Mouse (Mus musculus) gastrocnemius, postnatal 36 days (tissue): Measurements from ENCODE around the gene Vcan. TPM values are rescaled to one million over a fixed set of nuclear protein-coding genes. Genes with fewer than 3 reads are reported as not detected.

Source experiments
- DNase-seq, 2 experiments: peaks; one replicate each; pipeline ENCODE4 v3.0.0; 2022
- intact Hi-C: fragments of 180-260 bp; cut with DNase I; formaldehyde crosslinking; loops from one replicate; pipeline ENCODE4 v1.15.1; 2025
- total RNA-seq, 2 experiments: library from RNA; stranded (reverse); gene quantifications; 2 replicates each; pipeline ENCODE4 v1.2.3; 2021

Vcan gene
- total RNA-seq, 2 experiments from 2014 or later, result 3.9 to 6.9 TPM

DNA sequence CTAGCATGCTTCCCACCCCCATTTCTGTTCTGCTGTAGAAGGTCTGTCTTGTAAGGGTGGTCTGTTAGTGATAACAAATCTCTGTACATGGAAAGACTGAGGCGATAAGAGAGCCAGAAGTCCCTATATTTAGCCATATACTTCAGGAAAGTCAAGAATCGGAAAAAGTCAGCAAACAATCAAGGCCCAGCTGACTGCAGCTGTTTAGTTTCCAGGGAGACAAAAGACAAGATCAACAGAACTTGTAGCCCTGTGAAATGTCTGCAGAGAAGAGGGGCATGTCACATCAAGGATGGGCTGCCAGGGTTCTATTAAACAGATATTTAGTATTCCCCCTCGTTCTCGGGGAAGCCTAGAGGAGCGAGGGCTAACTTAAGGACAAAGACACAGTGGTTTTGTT lies 7.2 kb downstream of the Vcan start:
- intact Hi-C loops, result no loop called here
- no peak for DNase-seq

DNA sequence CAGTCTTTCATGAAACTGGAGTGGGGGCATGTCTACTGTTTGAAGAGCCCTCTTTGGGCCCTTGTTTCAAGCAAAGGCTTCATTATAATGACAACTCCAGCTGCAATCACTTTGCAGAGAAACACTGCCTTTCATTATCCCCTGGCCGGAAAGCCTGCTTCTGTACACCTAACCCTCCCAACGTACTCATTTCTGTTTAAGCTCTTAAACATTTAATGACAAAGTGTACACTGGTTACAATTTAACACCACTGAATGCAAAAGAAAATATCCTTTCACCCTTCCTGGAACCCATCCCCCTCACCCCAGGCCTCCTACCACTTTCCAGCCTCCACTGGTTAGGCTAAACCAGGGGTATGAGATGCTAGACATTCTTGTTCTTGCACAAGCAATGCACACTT lies 15.8 kb downstream of the Vcan start:
- DNase-seq, result no peak
- intact Hi-C loops, result no loop called here

DNA sequence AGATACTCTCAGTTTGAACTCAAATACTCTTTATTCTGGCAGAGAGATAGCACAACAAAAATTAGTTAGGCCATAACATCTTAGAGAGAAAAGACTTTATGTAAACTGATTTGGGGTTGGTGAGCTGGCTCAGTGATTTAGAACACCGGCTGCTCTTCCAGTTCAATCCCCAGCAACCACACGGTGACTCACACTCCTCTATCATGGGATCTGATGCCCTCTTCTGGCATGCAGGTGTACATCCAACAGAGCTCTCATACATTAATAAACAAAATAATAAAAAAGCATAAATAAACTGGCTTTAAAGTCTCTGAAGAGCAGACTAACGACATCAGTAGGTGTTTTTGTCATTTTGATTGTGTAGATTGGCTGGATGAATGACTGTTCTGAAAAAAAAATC lies 21.8 kb downstream of the Vcan start:
- DNase-seq, result no peak
- intact Hi-C loops, result no loop called here

DNA sequence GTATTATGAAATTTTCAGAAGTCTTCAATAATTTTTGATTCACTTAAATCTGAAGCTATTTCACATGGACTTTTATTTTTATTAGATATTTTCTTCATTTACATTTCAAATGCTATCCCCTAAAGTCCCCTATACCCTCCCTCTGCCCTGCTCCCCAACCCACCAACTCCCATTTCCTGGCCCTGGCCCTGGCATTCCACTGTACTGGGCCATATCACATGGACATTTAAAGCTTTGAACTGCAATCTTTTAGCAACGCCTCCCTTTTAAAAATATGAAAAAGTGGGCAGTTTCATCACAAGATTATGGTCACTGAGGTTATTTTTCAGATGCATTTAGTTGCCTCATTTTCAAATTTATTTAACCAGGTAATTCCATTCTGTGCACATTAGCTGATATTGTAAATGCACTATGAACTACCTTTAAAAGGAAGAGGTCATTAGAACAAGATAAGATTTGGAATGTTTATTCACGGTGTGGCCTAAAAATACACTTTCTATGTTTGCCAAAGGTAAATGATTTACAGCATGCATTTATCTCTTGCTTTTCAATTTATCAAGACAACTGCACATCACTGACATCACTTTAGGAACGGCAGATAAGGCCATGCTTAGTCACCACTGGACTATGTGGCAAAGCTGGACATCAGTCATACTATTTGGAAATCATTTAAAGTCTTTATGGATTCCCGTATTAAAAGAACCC lies 32.7 kb downstream of the Vcan start:
- intact Hi-C loops, result no loop called here
- DNase-seq, result no peak

DNA sequence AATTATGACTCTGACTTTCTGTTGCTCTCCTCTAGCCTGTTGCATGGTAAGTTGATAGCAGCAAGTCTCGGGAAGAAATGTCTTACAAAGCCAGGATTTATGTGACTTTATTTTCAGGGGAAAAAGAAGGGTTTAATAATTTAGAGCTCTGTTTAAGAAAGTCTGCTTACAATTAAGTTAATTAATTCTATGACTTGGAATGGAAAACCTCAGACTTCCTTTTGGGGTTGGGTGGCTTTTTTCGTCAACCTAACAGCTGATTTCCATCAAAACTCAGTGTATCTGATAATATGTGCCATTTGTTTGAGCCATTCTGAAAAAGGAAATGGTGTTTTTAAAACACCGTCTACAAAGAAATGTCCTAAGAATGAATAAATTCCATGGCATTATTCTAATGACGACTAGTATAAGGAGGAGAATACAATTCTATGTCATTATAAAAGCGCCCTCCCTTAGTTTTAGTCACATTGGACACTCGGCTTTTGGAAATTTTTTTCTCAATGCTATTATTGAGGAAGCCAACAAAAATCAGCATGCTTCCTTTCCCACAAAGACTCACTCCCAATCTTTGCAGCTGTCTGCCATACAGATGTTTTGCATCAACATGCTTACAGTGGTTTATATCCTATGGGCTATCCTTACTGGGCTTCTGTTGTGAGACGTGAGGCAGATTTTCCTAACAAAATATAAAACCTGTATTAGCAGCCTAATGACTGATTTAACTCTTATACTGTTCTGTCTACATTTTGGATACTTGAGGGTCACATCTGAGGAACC lies 34.0 kb downstream of the Vcan start:
- intact Hi-C loops, result no loop called here
- DNase-seq, result no peak

DNA sequence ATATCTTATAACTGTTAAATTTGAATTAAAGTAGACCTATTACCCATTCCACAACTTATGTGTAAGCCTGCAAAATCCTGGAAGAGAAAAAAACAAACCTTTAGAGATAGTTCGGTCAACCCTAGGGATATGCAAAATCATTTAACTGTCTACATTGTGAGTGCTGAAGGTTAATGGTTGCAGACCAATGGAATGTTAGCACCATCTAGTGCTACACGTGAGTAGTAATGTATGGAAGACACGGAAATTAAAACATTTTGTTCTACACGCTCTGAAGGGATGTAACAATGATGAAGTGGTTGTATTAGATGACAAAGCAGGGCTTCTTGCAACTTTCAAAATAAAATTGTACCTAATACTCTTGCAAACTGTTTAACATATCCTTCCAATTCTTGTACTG lies 39.9 kb downstream of the Vcan start:
- DNase-seq, result no peak
- intact Hi-C loops, result no loop called here

DNA sequence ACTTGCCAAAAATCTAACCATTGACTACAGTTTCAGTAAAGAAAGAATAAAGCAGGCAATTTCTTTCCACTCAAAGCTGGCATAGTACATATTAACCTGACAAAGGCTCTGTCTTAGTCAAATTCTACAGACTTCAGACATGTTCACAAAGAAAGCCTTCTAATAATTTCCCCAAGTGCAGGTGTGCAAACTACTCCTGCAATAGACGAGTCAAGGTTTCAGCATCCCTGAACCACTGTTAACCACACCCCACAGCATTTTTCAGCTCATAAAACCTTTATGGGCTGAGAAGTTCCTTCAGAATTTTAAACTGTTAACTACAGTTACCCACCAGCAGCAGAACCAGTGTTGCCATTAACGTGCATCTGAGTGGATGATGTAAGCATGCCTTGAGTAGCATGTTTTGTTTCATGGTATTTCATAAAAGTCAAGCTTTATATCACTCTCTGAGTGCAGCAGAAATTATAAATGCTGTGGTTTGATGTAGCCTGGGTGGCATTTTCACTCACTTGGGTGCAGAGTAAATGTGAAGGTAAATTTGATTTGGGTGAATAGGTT lies 42.2 kb downstream of the Vcan start:
- DNase-seq, result no peak
- intact Hi-C loops, result no loop called here

DNA sequence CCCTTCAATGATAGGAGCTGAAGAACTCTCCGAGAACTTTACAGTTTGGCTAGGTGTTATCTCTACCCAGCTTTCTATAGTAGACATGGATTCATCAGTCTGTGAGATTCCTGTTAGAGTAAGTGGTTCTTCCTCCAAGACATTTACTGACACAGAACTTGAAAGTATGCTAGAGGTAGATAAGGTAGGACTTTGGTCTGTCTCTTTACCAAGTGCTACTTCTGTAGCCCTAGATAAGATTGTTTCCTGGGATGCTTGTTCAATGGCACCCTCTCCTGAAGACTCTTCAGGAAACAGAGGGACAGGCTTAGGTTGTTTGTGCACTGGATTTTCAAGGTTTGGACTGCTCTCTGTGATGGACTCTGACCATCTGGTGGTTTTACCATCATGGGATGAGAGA lies 49.7 kb downstream of the Vcan start:
- intact Hi-C loops, result no loop called here
- no peak for DNase-seq

DNA sequence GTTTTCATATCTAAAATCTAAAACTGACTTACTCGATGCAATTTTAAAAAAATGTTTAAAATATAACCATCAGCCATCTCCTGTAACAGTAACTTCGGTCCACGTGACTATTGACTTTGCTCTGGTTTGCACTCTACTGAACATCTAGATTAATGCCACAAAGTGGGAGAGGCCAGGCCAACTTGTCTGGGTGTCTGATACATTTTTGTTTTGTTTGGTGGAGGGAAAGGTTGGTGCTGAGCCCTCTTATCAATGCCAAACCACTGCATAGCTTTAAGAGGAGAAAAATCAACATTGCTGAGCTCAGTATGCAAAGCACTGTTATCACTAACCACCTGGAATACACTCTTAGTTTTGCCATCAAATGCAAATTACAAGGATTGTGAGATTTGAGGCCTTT lies 58.8 kb downstream of the Vcan start:
- intact Hi-C loops, result no loop called here

DNA sequence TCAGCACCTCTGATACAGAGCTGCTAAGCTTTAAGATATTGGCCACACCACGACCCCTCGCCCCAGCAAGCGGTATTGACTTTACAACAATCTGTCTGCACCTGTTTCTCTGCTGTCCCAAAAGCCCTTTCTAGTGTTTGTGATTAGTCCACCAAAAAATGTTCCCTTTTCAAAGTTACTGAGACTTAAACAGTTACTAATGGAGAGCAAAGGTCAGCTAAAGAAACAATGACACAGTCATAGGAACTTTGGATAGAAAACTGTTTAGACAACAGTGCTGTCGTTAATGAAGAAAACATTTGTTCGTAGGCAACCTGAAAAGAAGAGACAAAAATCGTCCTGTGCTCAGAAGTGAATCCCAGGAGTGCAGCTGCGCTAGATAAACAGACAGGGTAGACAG lies 60.1 kb downstream of the Vcan start:
- DNase-seq, result no peak
- intact Hi-C loops, result no loop called here

More for the DNA sequence above, 58.8 kb downstream of the Vcan start:
- DNase-seq, result no peak

DNA sequence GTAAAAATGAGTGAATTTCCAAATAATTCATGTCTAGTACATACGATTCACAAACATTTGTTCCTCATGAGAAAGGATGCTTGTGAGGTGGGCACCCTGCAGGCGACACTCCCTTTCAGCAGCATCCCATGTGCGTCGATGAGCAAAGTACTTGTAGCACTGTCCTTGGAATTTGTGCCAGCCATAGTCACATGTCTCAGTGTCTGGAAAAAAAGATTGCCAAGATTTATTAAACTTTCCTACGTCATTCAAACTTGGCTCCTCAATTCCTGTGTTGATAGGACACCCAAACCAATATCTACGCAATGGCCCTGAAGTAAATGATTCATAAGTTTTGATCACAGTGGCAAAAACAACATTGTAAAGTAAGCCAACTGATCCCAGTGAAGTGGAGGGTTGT lies 62.6 kb downstream of the Vcan start:
- no peak for DNase-seq
- intact Hi-C loops, result no loop called here

DNA sequence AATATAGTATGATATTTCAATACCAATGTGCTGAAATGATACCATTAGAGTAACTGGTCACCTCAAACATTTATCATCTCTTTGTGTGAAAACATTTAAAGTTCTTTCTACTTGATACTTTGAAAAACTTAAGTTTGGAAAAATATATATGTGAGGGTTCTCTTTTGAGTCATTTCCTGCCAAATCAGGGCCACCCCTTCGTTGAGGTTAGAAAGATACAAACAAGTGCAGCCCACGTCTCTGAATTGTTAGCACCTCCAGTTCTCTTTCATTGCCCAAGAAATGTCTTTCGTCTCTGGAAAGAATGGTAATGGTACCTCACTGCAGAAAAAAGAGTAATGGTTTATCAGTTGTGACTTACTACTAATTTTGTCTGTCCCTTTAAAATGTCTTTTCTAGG lies 71.8 kb downstream of the Vcan start:
- intact Hi-C loops, result no loop called here
- DNase-seq, result no peak

DNA sequence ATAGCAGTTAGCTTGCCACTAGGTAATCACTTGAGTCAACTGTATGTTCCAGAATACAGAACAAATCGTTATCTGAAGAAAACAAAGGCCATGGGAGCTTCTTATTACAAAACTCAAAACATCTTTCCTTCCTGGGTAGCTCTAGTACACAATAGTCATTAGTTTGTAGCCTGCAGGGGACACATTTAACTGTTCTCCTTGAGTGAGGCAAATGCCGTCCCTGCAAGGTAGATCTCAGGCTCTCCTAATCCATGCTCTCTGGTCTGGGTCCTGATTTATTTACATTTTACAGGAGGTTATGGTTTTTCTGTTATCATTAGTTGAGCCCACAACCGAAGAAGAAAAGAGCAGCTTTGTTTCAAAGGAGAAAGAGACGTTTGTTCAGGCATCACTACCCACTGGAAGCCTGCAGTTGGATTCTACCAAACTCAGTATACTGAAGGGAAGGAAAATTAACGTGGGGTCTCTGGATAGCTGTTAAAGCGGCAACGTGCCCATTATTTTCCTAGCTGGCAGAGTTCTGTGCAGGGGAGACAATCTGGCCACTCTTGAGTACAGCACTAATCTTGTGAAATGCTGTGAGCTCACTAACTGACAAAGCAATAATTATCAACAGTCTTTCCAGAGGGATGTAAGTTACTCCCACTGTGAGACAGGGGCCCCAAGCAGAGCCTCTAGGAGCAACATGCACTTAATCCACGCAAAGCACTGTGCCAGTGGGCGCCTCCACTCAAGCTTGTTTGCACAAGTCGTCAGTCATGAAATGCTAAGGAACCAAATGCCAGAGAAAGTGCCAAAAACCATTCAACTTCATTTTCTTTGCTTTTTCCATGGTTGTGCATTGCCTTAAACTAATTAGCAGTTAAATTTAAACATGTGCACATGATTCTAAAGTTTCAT lies 73.1 kb downstream of the Vcan start:
- intact Hi-C loops, result loop anchor here (5.0 kb wide), 2 partner anchors 1173 to 1218 kb away; no protein-coding TSS in a partner anchor
- DNase-seq, result no peak

DNA sequence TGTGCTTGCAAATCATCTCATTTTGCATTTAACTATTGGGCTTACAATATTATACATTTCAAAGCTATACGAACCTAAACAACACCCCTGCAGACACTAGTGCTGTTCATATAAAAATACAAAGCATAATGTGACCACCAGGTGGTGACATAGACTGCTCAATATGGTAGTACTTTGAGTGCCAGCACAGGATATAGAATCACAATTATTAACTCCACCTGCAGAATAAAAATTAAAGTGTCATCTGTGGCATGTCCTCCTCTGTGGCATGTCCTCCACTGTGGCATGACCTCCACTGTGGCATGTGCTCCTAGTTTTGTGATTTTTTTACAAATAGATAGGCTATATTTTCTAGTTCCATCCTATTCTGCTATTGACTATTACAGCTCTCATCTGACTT lies 74.2 kb downstream of the Vcan start:
- intact Hi-C loops, result loop anchor here (5.0 kb wide), 2 partner anchors 1174 to 1219 kb away; no protein-coding TSS in a partner anchor
- no peak for DNase-seq

DNA sequence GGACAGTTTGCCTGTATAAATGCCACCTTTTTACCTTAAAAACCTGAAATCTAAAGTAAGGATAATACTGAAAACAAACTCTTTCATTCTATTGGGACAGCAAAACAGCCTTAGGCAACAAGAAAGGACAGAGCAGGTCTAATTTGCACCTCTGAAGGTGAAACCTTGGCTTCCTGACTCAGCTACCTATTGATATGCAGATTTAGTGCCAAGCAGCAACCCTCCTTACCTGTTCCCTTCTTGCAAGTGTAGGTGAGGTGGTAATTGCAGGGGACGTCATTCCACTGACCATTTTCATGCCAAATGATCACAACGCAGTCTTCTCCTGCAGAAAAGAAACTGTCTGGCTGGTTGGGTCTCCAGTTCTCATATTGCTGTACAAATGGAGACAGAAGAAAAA lies 80.6 kb downstream of the Vcan start:
- intact Hi-C loops, result no loop called here

DNA sequence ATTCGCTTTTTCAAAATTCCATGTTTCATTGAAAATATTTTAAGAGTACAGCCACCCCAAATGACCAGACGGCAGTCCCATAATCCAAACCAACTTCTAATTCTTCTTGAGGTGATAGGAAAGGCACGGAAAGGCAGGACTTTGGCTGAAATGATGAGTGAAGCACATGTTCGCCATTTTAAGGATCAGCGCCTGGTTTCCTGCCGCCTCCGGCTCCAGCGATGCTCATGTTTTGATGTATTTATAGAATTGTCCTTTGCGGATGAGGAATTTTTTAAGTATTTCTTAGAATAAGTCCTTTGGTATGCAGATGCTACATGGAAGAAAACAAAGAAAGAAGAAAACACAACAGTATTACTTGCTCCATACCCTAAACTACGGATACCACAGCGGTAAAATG lies 85.3 kb downstream of the Vcan start:
- no peak for DNase-seq
- intact Hi-C loops, result no loop called here

More for the DNA sequence above, 80.6 kb downstream of the Vcan start:
- no peak for DNase-seq

DNA sequence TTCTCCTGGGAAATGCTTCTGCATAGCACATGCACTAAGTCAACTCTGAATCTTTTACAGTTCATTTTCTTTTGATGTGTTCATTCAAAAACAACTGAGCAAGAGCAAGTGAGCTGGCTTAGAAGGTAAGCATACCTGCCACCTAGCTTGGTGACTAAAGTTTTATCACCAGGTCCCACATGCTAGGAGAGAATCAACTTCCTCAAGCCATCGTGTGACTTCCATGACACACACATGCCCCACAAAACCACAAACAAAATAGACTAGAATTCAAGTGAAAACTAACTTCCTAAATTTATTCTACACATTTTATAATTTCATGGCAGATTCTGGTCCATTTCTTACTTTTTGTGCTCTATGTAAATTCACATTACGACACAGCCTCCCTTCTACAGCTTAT lies 89.0 kb downstream of the Vcan start:
- intact Hi-C loops, result no loop called here
- DNase-seq, result no peak

DNA sequence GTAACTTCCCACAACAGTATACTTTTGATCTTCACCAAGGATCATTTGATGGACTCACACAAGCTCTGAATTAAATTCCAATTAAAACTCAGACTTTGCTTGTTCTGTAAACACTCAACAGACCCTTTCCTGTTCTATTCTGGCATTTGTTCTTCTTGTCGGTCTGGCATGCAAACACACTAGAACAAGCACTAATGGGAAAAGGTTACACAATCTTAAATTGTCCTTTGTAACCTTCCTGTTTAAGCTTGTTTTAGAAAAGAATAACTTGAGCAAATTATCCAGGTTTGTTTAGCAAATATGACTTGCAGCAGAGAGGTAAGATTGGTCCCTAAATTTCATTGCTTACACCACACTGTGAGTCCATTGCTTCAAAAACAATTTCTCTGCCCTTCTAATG lies 89.5 kb downstream of the Vcan start:
- intact Hi-C loops, result no loop called here
- no peak for DNase-seq

DNA sequence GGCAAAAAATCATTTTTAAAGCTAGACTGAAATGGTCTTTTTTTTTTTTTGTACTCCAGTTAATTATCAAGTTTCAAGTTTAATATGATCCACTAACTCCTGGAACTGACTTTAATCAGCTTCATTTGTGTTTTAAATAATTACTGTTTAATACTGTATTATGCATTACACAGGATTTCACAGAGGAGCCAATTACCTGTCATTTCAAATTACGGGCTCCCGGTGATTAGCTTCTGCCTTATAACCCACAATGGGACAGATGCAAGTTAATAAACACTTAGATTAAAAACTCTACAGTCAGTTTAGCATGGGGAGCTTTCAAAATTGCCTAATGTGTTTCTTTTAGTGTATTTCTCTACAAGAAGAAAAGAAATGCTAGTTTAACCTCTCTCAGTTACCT lies 96.7 kb downstream of the Vcan start:
- intact Hi-C loops, result no loop called here

DNA sequence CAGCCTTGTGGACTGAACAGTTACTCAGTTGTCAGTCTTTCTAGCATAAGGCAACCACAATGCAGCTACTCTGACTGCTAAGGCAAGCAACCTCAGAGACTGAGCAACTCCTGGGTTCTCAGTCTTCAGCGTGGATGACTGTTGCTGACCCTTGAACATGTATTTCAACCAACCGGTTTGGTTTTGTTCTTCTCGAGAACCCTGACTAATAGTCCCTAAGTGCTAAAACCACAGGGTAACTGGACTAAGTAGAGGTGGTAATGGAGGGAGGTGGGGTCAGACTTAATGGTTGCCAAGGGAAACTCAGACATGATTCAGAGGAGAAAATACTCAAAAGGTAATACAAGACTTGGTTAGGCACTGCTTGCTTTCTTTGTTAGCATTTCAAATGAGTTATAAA lies 105.3 kb downstream of the Vcan start:
- intact Hi-C loops, result loop anchor here (5.0 kb wide), 1 partner anchor 90 kb away; no protein-coding TSS in a partner anchor
- DNase-seq, result no peak

More for the DNA sequence above, 96.7 kb downstream of the Vcan start:
- no peak for DNase-seq
